Mouse (Mus musculus) stomach, embryonic 14.5 days (tissue): ENCODE measurements around the gene Bcl7a. TPM values are rescaled to one million over a fixed set of nuclear protein-coding genes. Genes with fewer than 3 reads are reported as not detected.

Experiments
- ATAC-seq: fragments of 200-750 bp; cut with Nextera tagmentation; 2 replicates; pipeline ENCODE4 v1.8.0; 2017; ENCODE audit warnings: low read depth, moderate TSS enrichment; ENCODE audit not compliant: insufficient number of reproducible peaks, insufficient read depth, low FRiP score
- H3K27ac ChIP-seq: fragments of 300-500 bp; sonication (generic); 2 replicates; pipeline ENCODE4 v1.5.1; 2014; ENCODE audit warnings: mild to moderate bottlenecking, low read length, moderate library complexity, mixed read lengths
- H3K27me3 ChIP-seq: fragments of 300-500 bp; sonication (generic); 2 replicates; pipeline ENCODE4 v1.6.1; 2014; ENCODE audit warnings: low read length, control low read depth, mixed read lengths; ENCODE audit not compliant: control insufficient read depth, insufficient read depth
- H3K36me3 ChIP-seq: fragments of 300-500 bp; sonication (generic); 2 replicates; pipeline ENCODE4 v1.6.1; 2014; ENCODE audit warnings: mild to moderate bottlenecking, control low read depth, low read length, moderate library complexity, mixed read lengths; ENCODE audit not compliant: control insufficient read depth, insufficient read depth
- H3K4me1 ChIP-seq: fragments of 300-500 bp; sonication (generic); 2 replicates; pipeline ENCODE4 v1.6.1; 2014; ENCODE audit warnings: low read length, control low read depth, mixed read lengths; ENCODE audit not compliant: control insufficient read depth, insufficient read depth
- H3K4me2 ChIP-seq: fragments of 300-500 bp; sonication (generic); replicated peaks from 2 replicates; pipeline ENCODE4 v1.6.1; 2014; ENCODE audit warnings: low read depth, low read length, control low read depth
- H3K4me3 ChIP-seq: fragments of 300-500 bp; sonication (generic); 2 replicates; pipeline ENCODE4 v1.5.1; 2014; ENCODE audit warnings: low read depth, low read length, control low read depth
- H3K9ac ChIP-seq: fragments of 300-500 bp; sonication (generic); replicated peaks from 2 replicates; pipeline ENCODE4 v1.6.1; 2014; ENCODE audit warnings: low read depth, mild to moderate bottlenecking, control low read depth, low read length, moderate library complexity, mixed read lengths
- H3K9me3 ChIP-seq: fragments of 300-500 bp; sonication (generic); 2 replicates; pipeline ENCODE4 v1.6.1; 2016; ENCODE audit warnings: low read depth, low read length, control low read depth; ENCODE audit not compliant: control insufficient read depth
- WGBS: fragments of 180-500 bp; shearing (Covaris S2); extraction: QIAGEN DNeasy Blood & Tissue Kit; methylation state at CpG from one replicate; pipeline ENCODE4 v1.1.7; 2014; 5-methylcytosine and 5-hydroxymethylcytosine counted together
- polyA plus RNA-seq: library from polyadenylated mRNA; unstranded; fragments of >200 nt; fragmentation: Nextera tagmentation; extraction: Ambion mirVana; gene quantifications from 2 replicates; pipeline ENCODE4 v1.2.1, GENCODE M21; 2014

The Bcl7a gene
- polyA plus RNA-seq, 1 experiment from 2014 or later = 30.1 TPM

GRCm38 (mm10) chr5:123359431-123359830 lies 15.8 kb downstream of the Bcl7a start:
- Histone ChIP-seq H3K4me2 (no peak overlapping the region), H3K36me3 (peaks cover 65% of the 10 kb centered on the region), H3K9ac (no peak overlapping the region), H3K4me1 (no peaks in the 10 kb centered on the region), H3K4me3 (no peak overlapping the region), H3K27me3 (no peaks in the 10 kb centered on the region), H3K9me3 (no peaks in the 10 kb centered on the region), H3K27ac (no peak overlapping the region)
- no peak for ATAC-seq
- 87% methylated on average over 6 of the region's 6 CpGs for WGBS

GRCm38 (mm10) chr5:123362911-123363310 lies 19.3 kb downstream of the Bcl7a start:
- Histone ChIP-seq H3K27me3 (no peaks in the 10 kb centered on the region), H3K9me3 (no peaks in the 10 kb centered on the region), H3K4me1 (no peaks in the 10 kb centered on the region), H3K27ac (no peak overlapping the region), H3K36me3 (peaks cover 60% of the 10 kb centered on the region), H3K9ac (no peak overlapping the region), H3K4me2 (no peak overlapping the region), H3K4me3 (no peak overlapping the region)
- no peak for ATAC-seq
- 83% methylated on average over 4 of the region's 4 CpGs for WGBS

GRCm38 (mm10) chr5:123364302-123364971 lies 20.8 kb downstream of the Bcl7a start:
- Histone ChIP-seq H3K4me3 (no peak overlapping the region), H3K9ac (no peak overlapping the region), H3K36me3 (peaks cover 47% of the 10 kb centered on the region), H3K4me1 (no peaks in the 10 kb centered on the region), H3K27me3 (no peaks in the 10 kb centered on the region), H3K27ac (no peak overlapping the region), H3K4me2 (no peak overlapping the region), H3K9me3 (no peaks in the 10 kb centered on the region)
- WGBS = 90% methylated on average over 11 of the region's 11 CpGs
- ATAC-seq = no peak

GRCm38 (mm10) chr5:123368869-123369488 lies 25.3 kb downstream of the Bcl7a start:
- Histone ChIP-seq H3K27me3 (no peaks in the 10 kb centered on the region), H3K9me3 (no peaks in the 10 kb centered on the region), H3K36me3 (peaks cover 55% of the 10 kb centered on the region), H3K4me1 (no peaks in the 10 kb centered on the region), H3K27ac (no peak overlapping the region), H3K4me2 (no peak overlapping the region), H3K9ac (no peak overlapping the region), H3K4me3 (no peak overlapping the region)
- 77% methylated on average over 13 of the region's 13 CpGs for WGBS
- ATAC-seq = no peak

- no peak for ATAC-seq
- Histone ChIP-seq H3K9me3 (no peaks in the 10 kb centered on the region), H3K9ac (no peak overlapping the region), H3K27me3 (no peaks in the 10 kb centered on the region), H3K4me3 (no peak overlapping the region), H3K36me3 (peaks cover 47% of the 10 kb centered on the region), H3K27ac (no peak overlapping the region), H3K4me2 (no peak overlapping the region), H3K4me1 (no peaks in the 10 kb centered on the region)
- 84% methylated on average over 5 of the region's 5 CpGs for WGBS
Measured at GRCm38 (mm10) chr5:123370049-123370448, 26.4 kb downstream of the Bcl7a start.

- no peak for ATAC-seq
- H3K9me3 ChIP-seq = no peaks in the 10 kb centered on the region
- H3K27me3 ChIP-seq = no peaks in the 10 kb centered on the region
- no peak overlapping the region for H3K27ac ChIP-seq
- H3K36me3 ChIP-seq = peaks cover 28% of the 10 kb centered on the region
- H3K4me2 ChIP-seq = no peak overlapping the region
- no peak overlapping the region for H3K4me3 ChIP-seq
- H3K9ac ChIP-seq = no peak overlapping the region
- WGBS = 84% methylated on average over 10 of the region's 10 CpGs
- 0 out of 2 replicates have a peak, but pooled peaks cover 2% of the 10 kb centered on the region for H3K4me1 ChIP-seq
Measured at GRCm38 (mm10) chr5:123375262-123375661, 31.6 kb downstream of the Bcl7a start.

- Histone ChIP-seq H3K9me3 (no peaks in the 10 kb centered on the region), H3K36me3 (peaks cover 23% of the 10 kb centered on the region), H3K4me2 (no peak overlapping the region), H3K27ac (peak overlapping the region; percentile 21; the same call in 1 of the 2 replicates), H3K9ac (no peak overlapping the region), H3K27me3 (no peaks in the 10 kb centered on the region), H3K4me3 (no peak overlapping the region), H3K4me1 (0 out of 2 replicates have a peak, but pooled peaks cover 2% of the 10 kb centered on the region)
- 90% methylated on average over 6 of the region's 6 CpGs for WGBS
- ATAC-seq = no peak
Measured at GRCm38 (mm10) chr5:123375793-123376452, 32.3 kb downstream of the Bcl7a start.

GRCm38 (mm10) chr5:123376569-123376968 lies 32.9 kb downstream of the Bcl7a start:
- peak; percentile 63; the same call in 1 of the 2 replicates for ATAC-seq
- peaks cover 16% of the 10 kb centered on the region for H3K36me3 ChIP-seq
- 0 out of 2 replicates have a peak, but pooled peaks cover 2% of the 10 kb centered on the region for H3K4me1 ChIP-seq
- no peaks in the 10 kb centered on the region for H3K9me3 ChIP-seq
- no peaks in the 10 kb centered on the region for H3K27me3 ChIP-seq
- no peak overlapping the region; the same call in 1 of the 2 replicates for H3K4me2 ChIP-seq
- H3K27ac ChIP-seq = peak overlapping the region; percentile 21; the same call in 1 of the 2 replicates
- WGBS = 26% methylated on average over 10 of the region's 10 CpGs
- no peak overlapping the region for H3K9ac ChIP-seq
- no peak overlapping the region for H3K4me3 ChIP-seq
